Mouse (Mus musculus): ENCODE results near the gene Atf1.

- no peak for TF ChIP-seq CTCF (IDR thresholded peaks at IDR 0.05; ENCODE audit: extremely low read depth, insufficient read depth, low read length)
- no peak for TF ChIP-seq POLR2A (IDR thresholded peaks at IDR 0.05; ENCODE audit: extremely low read depth, insufficient read depth, low read length)
Observed at GRCm38 (mm10) chr15:100271411-100271810, 43.8 kb downstream of the Atf1 start.
